Mouse (Mus musculus) c-Kit-positive CD71-positive TER-119-negative erythroid progenitor cells, embryonic 14.5 days (primary cell): ENCODE measurements around the gene Itgal.
A peak's percentile ranks its signal among the peaks of the same experiment; 100 is the strongest.
"Not testable (repeated sequence)": the region's sequence is repeated elsewhere in the genome, so short reads cannot be mapped to it uniquely, and the experiment has no call there.

ENCODE experiments used
- DNase-seq: peaks from one replicate; pipeline ENCODE4 v3.0.0-alpha.2; 2013; ENCODE audit warnings: low read depth

Itgal gene

DNA sequence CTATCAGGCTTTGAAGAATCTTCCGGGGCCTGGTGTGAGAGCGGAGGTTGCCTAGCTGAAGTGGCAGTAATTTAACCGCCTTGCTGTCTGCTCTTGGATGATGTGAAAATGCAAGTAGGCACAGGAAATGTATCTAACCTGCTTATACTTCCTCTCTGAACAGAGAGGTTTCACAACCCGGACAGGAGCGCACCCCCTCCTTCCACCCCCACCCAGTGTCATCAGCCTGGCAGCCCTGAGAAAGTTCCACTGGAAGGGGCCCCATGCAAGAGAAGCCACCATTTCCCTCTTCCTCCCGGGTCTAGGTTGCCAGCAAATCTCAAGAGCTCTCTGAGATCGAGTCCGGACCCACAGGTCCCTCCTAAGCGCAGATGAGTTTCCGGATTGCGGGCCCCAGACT is at the start of gene Itgal:
TSS of gene Itgal (plus strand) at position 163 of the 400 bp plus-strand sequence.
- no peak for DNase-seq

DNA sequence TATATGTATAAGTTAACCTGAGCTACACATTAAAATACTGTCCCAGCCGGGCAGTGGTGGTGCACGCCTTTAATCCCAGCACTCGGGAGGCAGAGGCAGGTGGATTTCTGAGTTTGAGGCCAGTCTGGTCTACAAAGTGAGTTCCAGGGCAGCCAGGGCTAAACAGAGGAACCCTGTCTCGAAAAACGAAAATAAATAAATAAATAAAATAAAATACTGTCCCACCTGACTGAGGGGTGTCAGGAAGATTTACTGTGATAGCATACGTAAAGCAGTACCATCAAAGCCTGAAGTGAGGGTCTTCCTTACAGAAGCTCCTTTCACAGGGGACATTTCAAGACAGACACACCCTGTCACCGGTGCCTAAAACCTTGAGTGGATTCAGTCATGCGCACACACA is 45.5 kb upstream of the Itgal start:
- not testable (repeated sequence) for DNase-seq

DNA sequence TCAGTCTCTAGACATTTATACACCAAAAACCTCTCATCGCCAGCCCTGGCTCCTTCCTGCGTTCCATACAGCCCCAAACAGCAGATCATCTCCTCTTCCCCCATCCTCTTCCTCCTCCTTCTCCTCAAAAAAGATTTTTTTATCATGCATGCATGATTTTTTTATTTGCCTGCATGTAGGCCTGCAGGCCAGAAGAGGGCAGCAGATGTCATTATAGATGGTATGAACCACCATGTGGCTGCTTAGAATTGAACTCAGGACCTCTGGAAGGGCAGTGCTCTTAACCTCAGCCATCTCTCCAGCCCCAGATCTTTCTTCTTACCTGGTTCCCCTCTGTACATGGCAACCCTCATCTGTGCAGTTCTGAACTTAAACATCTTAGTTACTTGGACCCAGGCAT is 43.6 kb upstream of the Itgal start:
- DNase-seq = no peak

DNA sequence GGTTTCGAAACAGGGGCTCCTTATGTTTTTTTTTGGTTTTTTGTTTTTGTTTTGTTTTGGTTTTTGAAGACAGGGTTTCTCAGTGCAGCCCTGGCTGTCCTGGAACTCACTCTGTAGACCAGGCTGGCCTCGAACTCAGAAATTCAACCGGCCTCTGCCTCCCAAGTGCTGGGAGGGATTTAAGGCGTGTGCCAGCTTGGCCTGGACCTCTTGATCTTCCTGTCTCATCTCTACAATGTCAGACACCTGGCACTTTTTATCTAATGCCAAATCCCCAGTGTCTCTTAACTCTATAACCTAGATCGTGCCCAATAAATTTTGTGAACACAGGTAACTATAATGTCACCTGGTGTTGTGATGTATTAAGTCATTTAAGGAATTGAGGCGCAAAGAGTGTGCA is 42.7 kb upstream of the Itgal start:
- no peak for DNase-seq

DNA sequence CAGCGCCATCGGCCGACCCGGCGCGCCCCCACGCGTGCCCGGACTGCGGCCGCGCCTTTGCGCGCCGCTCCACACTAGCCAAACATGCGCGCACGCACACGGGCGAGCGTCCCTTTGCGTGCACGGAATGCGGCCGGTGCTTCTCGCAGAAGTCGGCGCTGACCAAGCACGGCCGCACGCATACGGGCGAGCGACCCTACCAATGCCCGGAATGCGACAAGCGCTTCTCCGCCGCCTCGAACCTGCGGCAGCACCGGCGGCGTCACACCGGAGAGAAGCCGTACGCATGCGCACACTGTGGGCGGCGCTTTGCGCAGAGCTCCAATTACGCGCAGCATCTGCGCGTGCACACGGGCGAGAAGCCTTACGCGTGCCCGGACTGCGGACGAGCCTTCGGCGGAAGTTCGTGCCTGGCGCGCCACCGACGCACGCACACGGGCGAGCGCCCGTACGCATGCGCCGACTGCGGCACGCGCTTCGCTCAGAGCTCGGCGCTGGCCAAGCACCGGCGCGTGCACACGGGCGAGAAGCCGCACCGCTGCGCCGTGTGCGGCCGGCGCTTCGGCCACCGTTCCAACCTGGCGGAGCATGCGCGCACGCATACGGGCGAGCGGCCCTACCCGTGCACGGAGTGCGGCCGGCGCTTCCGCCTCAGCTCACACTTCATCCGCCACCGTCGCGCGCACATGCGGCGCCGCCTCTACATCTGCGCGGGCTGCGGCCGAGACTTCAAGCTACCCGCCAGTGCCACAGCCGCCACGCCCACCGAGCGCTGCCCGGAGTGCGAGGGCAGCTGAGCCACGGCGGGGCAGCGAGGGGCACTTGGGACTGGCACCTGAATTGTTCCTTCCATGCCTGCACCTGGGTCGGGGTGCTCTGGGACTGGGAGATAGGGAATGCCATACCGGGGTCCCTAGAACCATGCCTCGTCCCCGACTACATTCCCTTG is 42.0 kb upstream of the Itgal start:
- DNase-seq = peak; percentile 90

DNA sequence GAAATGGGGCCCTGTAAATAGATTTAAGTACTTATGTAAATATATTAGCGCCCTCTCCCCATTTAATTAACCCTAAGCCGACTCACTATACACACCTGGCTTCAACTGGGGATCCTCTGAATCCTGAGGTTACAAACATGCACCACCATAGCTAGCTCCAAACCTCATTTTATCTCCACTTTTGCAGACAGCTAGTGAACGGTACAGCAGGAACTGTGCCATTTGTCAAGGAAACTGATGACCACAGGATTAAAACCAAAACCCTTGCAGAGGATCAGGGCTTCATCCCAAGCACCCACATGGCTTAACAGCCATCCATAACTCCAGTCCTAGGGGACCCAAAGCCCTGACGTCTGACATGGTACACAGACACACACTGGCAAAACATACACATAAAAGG is 41.1 kb upstream of the Itgal start:
- no peak for DNase-seq

DNA sequence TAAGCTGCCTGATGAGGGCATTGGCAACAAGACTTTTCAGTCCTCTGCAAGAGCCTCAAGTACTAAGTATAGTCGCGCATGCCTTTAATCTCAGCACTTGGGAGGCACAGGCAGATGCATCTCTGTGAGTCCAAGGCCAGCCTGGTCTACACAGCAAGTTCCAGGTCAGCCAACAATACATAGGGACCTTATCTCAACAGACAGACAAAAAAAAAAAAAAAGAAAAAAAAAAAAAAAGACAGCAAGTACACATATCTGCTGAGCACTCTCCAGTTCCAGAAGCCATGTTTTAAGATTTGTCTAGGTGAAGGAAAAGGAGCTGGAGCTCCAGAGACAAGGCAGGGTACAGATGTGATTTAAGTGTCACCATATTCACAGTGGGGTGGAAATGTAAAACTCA is 40.1 kb upstream of the Itgal start:
- no peak for DNase-seq

DNA sequence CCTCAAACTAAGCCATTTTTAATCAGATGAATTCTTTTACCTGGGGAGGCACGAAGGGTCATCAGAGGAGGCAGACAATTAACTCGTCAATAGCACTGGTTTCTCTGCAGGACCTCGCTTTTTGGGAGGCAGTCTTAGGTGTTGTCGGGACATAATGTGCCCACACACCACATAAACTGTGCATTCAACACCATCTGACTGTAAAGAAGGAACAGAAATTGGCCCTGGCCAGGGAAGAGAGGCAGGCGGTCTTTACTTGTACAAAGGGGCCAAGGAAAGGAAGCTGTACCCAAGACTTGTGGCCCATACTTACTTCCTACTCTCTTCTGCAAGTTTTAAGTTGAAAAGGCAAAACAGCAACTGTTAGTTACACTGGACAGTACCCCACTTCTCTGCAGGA is 39.5 kb upstream of the Itgal start:
- DNase-seq = no peak

DNA sequence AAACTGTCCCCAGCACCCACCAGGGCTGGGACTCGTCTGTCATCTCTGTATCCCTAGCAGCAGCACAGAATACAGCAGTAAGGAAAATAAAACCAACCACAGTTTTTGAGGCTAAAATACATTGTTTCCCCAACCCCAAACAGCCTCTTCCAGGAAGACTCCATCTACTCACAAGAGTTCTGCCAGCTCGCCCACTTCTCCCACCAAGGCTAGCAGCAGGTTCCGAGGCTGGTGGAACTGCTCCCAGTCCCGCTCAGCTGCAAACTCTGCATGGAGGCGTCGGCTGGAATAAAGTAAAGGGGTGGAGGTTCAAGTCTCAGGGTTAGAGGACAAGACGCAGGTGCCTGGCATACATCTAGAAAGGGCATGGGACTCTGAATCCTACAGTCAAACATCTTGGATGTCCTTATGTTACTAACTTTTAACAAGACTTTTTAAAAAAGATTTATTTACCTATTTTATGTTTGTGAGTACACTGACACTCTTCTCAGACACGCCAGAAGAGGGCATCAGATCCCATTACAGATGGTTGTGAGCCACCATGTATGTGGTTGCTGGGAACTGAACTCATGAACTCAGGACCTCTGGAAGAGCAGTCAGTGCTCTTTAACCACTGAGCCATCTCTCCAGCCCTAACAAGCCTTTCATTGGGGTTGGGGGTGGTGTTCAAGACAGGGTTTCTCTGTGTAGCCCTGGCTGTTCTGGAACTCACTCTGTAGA is 36.7 kb upstream of the Itgal start:
- no peak for DNase-seq

DNA sequence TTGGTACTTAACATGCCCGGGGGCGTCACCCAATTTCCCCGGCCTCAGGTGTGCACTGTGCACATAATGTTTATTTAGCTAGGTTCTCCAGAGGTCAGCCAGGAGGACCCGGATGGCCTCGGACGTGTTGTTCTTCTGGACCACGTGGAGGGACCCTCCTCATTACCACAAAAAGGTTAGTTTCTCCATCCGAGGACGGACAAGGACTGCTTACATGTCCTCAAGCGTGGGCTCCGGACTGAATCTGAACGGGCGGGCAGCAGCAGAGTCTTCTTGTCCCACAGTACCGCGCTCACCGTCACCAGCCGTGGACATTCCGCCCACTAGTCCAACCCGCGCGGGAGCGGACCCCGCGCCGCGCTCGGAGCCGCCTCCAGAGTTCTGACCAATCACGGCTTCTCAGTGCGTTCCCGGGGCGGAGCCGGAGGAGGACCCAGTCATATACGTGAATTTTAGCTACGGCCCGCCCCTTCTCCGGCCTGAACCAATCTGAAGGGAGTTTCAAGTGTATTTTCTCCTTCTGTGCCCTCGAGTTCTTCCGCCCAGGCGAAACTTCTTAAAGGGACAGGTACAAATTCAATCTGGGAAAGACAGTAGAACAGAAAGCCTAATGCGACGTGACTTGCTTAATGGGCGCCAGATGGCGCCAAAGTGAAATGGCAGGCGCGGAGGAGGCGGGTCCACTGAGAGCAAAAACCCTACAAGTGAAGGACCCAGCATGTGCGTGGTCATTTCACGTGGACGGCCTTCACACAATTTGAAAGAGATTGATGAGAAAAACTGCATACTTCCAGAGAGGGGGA is 35.5 kb upstream of the Itgal start, which contains the start of gene Dctpp1:
TSS of gene Dctpp1 (minus strand) at position 401 of the 803 bp plus-strand sequence.
- peak; percentile 99 for DNase-seq

DNA sequence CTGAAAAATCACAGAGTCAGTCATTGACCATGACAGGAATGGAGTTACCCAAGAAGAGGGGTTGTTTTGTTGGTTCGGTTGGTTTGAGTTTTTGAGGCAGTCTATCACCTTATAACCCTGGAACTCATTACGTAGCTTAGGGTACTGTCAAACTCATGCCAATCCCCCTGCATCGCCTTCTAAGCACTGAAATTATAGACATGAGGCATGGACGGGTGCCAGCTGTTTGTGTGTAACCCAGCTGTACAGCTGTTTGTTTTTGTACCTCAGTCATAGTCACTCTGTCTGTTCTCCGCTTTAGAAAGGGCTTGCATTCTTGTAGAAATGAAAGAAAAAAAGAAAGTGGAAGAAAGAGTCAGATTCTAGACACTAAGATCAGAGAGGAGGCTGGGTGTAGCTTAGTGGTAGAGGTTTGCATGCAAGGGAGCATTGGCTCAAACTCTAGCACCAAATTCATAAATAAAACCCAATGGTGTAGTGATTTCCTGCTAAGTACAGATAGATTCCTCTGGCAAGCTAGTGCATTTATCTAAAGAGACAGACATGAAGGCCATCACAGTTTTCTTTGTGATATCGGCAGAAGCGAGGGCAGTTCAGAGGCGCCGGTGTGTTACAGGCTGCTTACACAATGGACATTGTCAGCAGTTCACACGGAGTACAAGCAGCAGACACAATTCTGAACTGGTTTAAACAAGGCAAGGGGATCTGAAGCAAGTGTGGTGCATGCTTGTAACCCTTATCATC is 33.7 kb upstream of the Itgal start:
- no peak for DNase-seq

DNA sequence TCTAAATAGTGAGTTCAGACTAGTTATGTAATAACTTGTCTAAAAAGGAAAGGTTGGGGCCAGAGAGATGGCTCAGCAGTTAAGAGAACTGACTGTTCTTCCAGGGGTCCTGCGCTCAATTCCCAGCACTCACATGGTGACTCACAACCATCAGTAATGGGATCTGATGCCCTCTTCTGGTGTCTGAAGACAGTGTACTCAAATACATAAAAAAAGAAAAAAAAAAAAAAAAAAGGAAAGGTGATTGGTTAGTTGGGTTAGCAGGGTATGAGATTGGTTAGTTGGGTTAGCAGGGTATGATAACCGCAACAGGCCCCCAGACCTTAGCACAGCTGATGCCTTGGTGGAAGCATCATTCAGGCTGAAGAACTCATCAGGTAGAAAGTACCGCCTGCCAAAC is 32.5 kb upstream of the Itgal start:
- DNase-seq = no peak

DNA sequence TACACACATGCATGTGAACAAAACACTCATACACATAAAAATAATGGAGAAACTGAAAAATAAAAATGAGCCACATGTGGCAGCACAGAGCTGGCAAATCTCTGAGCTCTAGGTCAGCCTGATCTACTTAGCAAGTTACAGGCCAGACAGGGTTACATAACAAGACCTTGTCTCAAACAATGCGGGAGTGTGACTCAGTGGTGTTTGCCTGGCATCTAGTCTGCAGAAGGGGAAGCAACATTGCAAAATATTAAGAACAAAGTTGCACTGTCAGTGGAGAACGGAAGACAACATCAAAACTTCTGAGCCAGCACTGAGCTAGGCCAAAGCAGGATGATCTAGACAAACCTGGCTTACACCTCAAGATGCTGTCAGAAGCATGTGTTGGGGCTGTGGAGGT is 25.8 kb upstream of the Itgal start:
- DNase-seq = no peak

DNA sequence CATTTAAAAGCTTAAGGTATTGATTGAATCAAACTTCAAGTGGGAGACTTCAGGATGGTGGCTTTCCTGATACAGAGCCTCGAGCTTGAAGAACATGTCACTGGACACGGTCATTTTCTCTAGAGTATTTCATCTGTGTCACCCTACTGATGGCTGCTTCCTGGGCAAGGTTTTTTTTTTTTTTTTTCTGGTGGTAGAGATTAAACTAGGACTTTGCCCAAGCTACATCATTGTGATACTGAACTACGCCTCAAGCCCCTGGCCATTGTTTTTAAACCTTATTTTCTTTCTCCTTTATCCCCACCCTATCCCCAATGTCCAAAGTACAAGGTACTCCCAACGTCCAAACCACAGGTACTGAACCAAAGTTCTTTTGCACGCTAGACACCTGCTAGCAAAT is 25.4 kb upstream of the Itgal start:
- DNase-seq = no peak

DNA sequence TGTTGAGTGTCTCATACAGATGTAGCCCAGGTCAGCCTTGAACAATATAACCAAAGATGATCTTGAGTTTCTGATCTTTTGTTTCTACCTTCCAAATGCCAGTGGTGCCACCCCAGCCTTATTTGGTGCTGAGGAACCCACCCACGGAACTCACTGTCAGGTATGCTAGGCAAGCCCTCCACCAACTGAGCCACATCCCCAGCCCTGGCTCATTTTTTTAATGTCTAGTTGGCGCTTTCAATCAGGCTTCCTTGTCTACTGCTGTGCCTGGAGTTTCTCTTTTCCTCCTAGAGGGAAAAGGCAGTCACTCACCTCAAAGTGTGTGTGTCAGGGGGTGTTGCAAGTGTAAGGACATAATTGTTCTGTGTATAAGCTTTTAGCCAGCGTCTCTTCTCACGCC is 25.0 kb upstream of the Itgal start:
- DNase-seq = no peak

DNA sequence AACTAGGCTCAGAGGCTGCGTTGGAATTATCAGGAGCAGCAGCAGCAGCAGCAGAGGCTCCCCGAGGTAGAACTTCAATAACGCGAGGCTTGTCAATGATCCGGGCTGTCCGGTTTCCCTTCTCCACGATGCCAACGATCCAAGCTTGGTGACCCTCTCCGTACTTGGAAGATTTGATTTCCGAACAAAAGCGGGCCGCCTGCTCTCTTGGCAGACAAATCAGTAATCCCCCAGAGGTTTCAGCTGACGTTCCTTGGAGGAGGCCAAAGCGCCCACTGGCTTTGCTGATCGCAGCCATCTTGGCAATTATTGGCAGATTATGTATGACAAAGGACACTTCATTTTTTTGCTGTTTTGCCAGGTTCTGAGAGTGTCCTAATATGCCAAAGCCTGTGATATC is 23.5 kb upstream of the Itgal start:
- DNase-seq = no peak

DNA sequence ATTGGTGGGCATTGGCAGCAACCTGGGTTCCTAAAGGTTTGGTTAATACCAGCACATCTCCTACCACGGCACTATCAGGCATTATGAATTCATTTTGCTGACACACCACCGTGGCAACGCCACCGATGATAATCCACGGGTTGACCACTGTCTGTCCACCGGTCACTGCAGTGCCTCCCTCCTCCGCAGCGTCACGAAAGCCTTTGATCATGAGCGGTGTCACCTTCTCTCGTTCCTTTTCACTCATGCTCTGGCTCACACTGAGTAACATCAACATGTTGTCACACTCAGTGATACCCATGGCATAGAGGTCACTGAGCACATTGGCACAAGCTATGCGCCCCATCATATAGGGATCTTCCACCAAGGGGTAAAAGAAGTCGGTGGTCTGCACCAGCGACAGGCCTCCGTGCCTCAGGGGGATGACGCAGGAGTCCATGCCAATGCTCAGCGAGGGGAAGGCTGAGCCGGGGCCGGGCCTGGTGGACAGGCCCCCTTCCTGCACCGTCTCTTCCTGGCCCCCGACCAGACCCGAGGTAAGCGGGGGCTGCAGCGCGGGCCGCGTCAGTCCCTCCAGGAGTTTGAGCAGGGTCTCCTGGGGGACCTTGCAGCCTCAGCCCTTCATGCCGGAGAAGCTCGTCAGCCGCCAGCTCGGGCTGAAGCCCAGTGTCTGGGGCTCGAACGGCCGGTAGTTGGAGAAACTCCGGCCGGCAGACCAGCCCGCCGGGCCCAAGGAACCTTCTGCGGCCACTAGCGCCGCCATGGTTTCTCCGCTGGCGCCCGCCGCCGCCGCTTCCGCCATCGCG is 22.7 kb upstream of the Itgal start:
- DNase-seq = no peak

DNA sequence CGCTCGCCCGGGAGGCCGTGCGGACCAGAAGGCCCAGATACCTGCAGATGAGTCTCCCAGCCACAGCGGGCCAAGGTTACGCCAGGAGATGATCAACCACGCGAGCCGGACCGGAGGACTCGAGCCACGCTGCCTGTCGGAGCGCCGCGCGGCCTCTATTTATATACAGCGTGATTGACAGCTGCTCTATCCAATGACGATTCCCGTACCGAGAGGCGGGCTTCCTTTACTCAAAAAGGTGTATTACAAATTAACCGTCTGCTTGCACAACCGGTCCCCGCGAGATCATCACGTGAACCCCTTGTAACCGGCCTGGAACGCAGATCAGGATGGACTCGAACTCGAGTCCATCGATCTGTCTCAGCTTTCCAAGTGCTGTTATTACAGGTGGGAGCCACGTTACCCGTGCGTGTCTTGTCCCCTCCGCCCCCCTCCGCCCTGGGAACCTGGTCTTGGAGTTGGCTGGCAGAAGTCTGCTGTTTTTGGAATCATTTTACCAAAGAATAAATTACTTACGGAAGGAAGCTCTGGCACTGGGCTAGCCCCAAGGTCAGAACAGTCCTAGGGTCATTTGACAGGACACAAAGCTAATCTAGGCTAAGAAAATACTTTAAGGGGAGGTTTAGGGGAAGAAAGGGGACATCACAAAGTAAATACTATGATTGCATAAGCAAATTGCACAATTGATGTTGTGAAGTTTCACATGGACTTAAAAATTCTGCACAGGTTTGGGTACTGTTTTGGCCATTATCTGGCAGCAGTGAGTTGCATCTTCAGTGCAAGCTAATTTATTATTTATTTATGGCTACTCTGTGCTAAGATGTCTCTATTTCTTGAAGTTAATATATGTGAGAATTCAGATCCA is 21.9 kb upstream of the Itgal start, which contains the start of gene Sephs2:
TSS of gene Sephs2 (minus strand) at position 131 of the 865 bp plus-strand sequence.
- DNase-seq = peak; percentile 94

DNA sequence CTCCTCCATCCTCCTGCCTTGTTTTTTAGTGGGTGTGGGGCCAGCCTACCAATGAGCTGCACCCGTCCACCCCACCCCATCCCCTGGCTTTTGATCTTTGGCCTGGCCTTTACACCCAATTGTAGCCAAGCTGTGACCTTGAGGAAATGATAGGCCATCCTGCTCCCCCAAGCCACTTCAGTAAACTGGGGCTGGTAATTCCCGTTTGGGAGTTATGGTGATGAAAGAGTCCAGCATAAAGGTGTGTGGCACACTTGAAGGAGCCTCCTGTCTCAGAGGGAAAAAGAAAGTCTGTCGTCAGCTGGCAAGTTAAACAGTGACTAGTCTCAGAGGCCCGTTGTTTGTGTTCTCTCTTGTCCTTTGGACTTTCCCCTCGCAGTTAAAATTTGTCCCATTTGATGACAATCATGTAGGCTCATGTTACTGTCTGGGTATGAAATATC is 19.5 kb upstream of the Itgal start:
- no peak for DNase-seq

DNA sequence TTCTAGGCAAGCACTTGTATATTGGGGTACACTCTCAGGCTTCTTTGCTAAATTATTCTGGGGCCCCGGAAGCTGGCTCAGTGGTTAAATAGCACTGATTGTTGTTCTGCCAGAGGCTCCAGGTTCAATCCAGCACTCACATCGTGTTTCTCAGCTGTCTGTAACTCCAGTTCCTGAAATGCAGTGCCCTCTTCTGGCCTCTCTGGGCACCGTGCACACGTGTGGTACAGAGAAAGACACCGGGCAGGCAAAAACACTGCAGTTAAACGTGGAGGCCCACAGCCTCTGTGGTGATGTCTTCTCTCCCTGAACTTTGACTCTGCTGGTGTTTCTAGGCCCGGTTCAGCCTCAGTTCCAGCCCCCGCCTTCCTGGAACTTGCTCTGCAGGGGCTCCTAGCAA is 17.7 kb upstream of the Itgal start:
- no peak for DNase-seq
